Mouse (Mus musculus) stomach, embryonic 14.5 days (tissue): ENCODE measurements around the gene Apobec2. TPM values are rescaled to one million over a fixed set of nuclear protein-coding genes. Genes with fewer than 3 reads are reported as not detected.

Source experiments
- ATAC-seq: fragments of 200-750 bp; cut with Nextera tagmentation; 2 replicates; pipeline ENCODE4 v1.8.0; 2017; ENCODE audit warnings: low read depth, moderate TSS enrichment; ENCODE audit not compliant: insufficient number of reproducible peaks, insufficient read depth, low FRiP score
- H3K27ac ChIP-seq: fragments of 300-500 bp; sonication (generic); 2 replicates; pipeline ENCODE4 v1.5.1; 2014; ENCODE audit warnings: mild to moderate bottlenecking, low read length, moderate library complexity, mixed read lengths
- H3K27me3 ChIP-seq: fragments of 300-500 bp; sonication (generic); 2 replicates; pipeline ENCODE4 v1.6.1; 2014; ENCODE audit warnings: low read length, control low read depth, mixed read lengths; ENCODE audit not compliant: control insufficient read depth, insufficient read depth
- H3K36me3 ChIP-seq: fragments of 300-500 bp; sonication (generic); 2 replicates; pipeline ENCODE4 v1.6.1; 2014; ENCODE audit warnings: mild to moderate bottlenecking, control low read depth, low read length, moderate library complexity, mixed read lengths; ENCODE audit not compliant: control insufficient read depth, insufficient read depth
- H3K4me1 ChIP-seq: fragments of 300-500 bp; sonication (generic); 2 replicates; pipeline ENCODE4 v1.6.1; 2014; ENCODE audit warnings: low read length, control low read depth, mixed read lengths; ENCODE audit not compliant: control insufficient read depth, insufficient read depth
- H3K4me2 ChIP-seq: fragments of 300-500 bp; sonication (generic); replicated peaks from 2 replicates; pipeline ENCODE4 v1.6.1; 2014; ENCODE audit warnings: low read depth, low read length, control low read depth
- H3K4me3 ChIP-seq: fragments of 300-500 bp; sonication (generic); 2 replicates; pipeline ENCODE4 v1.5.1; 2014; ENCODE audit warnings: low read depth, low read length, control low read depth
- H3K9ac ChIP-seq: fragments of 300-500 bp; sonication (generic); replicated peaks from 2 replicates; pipeline ENCODE4 v1.6.1; 2014; ENCODE audit warnings: low read depth, mild to moderate bottlenecking, control low read depth, low read length, moderate library complexity, mixed read lengths
- H3K9me3 ChIP-seq: fragments of 300-500 bp; sonication (generic); 2 replicates; pipeline ENCODE4 v1.6.1; 2016; ENCODE audit warnings: low read depth, low read length, control low read depth; ENCODE audit not compliant: control insufficient read depth
- WGBS: fragments of 180-500 bp; shearing (Covaris S2); extraction: QIAGEN DNeasy Blood & Tissue Kit; methylation state at CpG from one replicate; pipeline ENCODE4 v1.1.7; 2014; 5-methylcytosine and 5-hydroxymethylcytosine counted together
- polyA plus RNA-seq: library from polyadenylated mRNA; unstranded; fragments of >200 nt; fragmentation: Nextera tagmentation; extraction: Ambion mirVana; gene quantifications from 2 replicates; pipeline ENCODE4 v1.2.1, GENCODE M21; 2014

The Apobec2 gene
- polyA plus RNA-seq, 1 experiment from 2014 or later: 2.9 TPM

DNA sequence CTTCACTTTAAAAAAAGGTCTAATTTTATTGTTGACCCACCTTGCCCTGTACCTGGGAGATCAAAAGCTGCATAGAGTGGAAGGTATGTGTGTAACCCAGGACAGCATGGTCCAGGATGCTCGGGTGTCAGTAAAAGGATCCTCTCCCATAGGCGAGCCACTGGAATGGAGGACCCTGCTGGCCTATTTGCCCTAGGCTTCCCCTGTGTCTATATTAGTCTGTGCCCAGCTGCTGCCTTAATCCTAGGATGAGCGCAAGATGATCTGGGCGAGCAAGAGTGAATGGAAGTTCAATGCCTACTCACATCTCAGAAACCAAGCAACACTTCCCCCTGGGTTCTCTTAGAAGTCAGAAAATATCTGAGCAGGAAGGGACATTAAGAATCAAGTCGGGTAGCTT lies 1.7 kb downstream of the Apobec2 start:
- Histone ChIP-seq H3K4me2 (no peak overlapping the region), H3K4me3 (no peak overlapping the region), H3K27me3 (no peaks in the 10 kb centered on the region), H3K27ac (peak overlapping the region; percentile 64; the same call in 1 of the 2 replicates), H3K9ac (no peak overlapping the region), H3K4me1 (peaks cover 33% of the 10 kb centered on the region), H3K36me3 (no peaks in the 10 kb centered on the region), H3K9me3 (no peaks in the 10 kb centered on the region)
- ATAC-seq: no peak
- 68% methylated on average over 5 of the region's 5 CpGs for WGBS

DNA sequence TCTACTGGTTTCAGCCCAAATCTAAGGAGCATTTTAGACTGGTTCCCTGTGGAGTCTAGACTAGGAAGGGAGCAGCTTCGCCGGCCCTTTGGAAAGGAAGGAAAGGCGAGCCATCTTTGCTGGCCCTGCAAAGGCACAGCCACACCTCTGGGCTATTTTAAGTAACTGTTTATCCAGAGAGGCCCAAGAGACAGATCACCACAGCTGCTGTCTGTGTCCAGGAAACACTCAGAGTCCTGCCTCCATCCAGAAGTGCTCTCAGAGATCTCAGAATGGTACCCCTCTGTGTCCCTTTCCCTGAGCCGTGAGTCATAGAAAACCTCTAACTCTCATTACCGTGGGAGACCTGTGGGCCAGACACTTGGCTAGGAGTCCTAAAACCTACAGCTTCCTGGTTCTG lies 2.3 kb downstream of the Apobec2 start:
- ATAC-seq: no peak
- Histone ChIP-seq H3K27me3 (no peaks in the 10 kb centered on the region), H3K4me1 (peaks cover 38% of the 10 kb centered on the region), H3K36me3 (no peaks in the 10 kb centered on the region), H3K27ac (peak overlapping the region; percentile 64; the same call in 1 of the 2 replicates), H3K4me2 (no peak overlapping the region), H3K9ac (no peak overlapping the region), H3K9me3 (no peaks in the 10 kb centered on the region), H3K4me3 (no peak overlapping the region)
- WGBS: 12% methylated on average over 5 of the region's 5 CpGs

DNA sequence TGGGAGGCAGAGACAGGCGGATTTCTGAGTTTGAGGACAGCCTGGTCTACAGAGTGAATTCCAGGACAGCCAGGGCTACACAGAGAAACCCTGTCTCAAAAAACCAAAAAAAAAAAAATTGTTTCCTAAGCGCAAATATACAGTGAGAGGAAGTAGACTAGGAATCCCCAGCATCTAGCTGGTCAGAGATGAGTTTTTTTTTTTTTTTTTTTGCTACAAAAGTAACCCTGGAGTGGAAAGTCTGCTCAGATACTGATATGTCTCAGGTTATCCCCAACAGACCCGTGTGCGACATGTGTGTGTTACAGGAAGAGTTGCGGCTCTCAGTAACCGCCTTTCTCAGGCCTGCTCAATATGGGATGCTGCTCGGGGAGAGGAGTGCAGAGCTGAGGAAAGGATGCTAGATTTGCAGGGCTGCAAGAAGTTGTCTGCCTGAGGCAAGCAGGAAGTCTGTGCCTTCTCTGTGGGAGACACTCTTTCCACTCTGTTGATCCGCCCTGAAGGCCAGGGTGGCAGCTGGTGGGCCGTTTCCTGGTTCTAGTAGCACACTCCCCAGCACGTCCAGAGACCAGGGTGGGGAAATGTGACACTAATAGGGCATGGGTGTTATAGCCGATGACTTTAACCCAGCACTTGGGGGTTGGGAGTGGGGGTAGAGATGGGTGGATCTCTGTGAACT lies 4.7 kb downstream of the Apobec2 start:
- no peak overlapping the region for H3K4me3 ChIP-seq
- 67% methylated on average over 11 of the region's 11 CpGs for WGBS
- no peaks in the 10 kb centered on the region for H3K9me3 ChIP-seq
- no peak overlapping the region; the same call in 1 of the 2 replicates for H3K27ac ChIP-seq
- ATAC-seq: no peak
- no peak overlapping the region for H3K9ac ChIP-seq
- no peak overlapping the region for H3K4me2 ChIP-seq
- H3K27me3 ChIP-seq: no peaks in the 10 kb centered on the region
- H3K36me3 ChIP-seq: no peaks in the 10 kb centered on the region
- H3K4me1 ChIP-seq: peaks cover 43% of the 10 kb centered on the region

DNA sequence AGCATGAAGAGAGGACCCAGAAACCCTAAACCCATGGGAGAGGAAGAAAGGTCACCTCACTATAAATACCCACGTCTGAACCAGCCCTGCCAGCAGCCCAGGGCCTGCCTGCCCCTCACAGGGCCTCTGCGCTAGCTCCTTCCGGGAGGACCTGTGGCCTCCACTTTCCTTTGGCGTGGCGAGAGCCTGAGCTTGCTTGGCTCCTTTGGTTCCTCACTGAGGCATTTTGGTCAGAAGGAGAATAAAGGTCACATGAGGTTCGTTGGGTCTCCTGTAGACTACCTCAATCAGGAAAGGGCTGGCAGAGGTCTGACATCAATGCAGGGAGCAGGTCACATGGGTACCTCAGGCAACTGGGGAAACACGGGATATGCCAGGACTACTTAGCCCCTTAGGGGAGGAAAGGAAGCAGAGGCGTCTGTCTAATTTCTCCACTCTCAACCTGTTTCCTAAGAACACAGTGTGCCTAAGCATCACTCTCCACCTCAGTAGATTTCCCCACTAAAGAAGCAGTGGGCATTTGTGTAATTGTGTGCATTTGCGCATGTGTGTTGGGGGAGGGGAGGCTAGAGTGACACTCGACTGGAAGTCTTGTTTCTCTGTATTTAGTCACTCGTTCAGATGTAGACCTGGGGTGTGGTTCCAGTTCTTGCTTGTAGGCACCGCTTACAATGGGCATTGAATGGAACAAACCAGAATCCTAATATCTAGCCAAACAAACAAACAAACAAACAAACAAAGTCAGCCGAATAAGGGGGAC lies 5.6 kb downstream of the Apobec2 start:
- no peaks in the 10 kb centered on the region for H3K9me3 ChIP-seq
- no peak overlapping the region for H3K4me3 ChIP-seq
- H3K9ac ChIP-seq: no peak overlapping the region
- no peaks in the 10 kb centered on the region for H3K36me3 ChIP-seq
- no peak for ATAC-seq
- H3K4me1 ChIP-seq: peaks cover 37% of the 10 kb centered on the region
- H3K4me2 ChIP-seq: no peak overlapping the region
- H3K27ac ChIP-seq: peak overlapping the region; percentile 39; the same call in 1 of the 2 replicates
- H3K27me3 ChIP-seq: no peaks in the 10 kb centered on the region
- 63% methylated on average over 13 of the region's 13 CpGs for WGBS

DNA sequence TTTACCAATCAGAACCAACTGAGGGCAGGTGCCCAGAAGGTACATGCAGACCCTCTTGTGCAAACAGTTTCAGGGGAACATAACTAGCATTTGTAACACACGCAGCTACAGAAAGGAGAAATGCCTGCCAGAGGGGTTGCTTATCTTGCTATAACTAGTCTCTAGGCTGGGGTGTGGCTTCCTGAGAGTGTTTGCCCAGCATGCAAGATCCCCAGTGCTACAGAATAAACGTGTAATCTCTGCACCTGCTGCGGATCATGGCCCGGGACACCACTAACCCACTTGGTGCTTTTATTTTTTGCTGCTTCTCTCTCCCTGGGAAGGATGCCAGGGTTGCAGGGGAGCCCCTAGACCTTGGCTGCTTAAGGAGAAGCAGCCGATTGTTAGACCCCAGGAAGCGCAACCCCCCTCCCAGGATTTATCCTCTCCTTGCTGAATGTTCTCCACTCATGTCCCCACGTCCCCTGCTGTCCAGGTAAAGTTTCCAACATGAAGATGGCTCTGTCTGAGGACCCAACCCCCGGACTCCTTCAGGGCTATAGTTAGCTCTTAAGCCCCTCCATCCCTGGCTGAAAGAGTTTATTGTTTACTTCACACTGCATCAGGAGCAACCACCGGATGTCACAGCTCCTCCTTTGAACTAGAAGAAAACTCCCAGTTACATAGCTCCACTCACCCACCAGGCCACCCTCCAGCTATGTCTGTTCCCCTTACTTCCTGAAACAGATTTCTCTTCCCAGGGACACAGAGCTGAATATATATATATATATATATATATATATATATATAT lies 6.7 kb downstream of the Apobec2 start:
- no peak overlapping the region for H3K4me3 ChIP-seq
- WGBS: 37% methylated on average over 9 of the region's 9 CpGs
- no peak overlapping the region for H3K4me2 ChIP-seq
- ATAC-seq: peak; percentile 51; the same call in 1 of the 2 replicates
- peak overlapping the region; percentile 72 for H3K27ac ChIP-seq
- H3K9me3 ChIP-seq: no peaks in the 10 kb centered on the region
- H3K9ac ChIP-seq: no peak overlapping the region
- H3K27me3 ChIP-seq: no peaks in the 10 kb centered on the region
- H3K4me1 ChIP-seq: peaks cover 33% of the 10 kb centered on the region
- H3K36me3 ChIP-seq: no peaks in the 10 kb centered on the region

DNA sequence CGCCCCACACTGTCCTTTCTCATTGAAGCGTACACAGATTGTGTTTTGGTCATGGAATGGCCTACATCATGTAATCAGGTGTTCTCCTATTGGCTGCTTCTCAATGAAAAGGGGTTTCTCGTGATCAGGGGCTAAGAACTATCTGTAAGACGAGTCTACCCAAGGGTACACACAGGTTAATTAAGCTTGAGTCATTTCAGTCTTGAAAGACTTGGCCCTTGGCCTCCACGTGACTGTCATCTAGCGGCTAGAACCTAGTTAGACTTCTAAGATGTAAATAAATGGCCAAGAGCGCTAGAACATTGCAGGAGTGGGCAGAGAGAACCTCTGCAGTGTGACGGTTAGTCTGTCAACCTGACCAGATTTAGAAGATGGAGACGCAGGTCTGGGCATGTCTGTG lies 8.5 kb downstream of the Apobec2 start:
- Histone ChIP-seq H3K27me3 (no peaks in the 10 kb centered on the region), H3K36me3 (no peaks in the 10 kb centered on the region), H3K4me2 (no peak overlapping the region), H3K4me3 (no peak overlapping the region), H3K27ac (no peak overlapping the region), H3K4me1 (peaks cover 21% of the 10 kb centered on the region), H3K9me3 (no peaks in the 10 kb centered on the region), H3K9ac (no peak overlapping the region)
- 82% methylated on average over 9 of the region's 9 CpGs for WGBS
- ATAC-seq: no peak

DNA sequence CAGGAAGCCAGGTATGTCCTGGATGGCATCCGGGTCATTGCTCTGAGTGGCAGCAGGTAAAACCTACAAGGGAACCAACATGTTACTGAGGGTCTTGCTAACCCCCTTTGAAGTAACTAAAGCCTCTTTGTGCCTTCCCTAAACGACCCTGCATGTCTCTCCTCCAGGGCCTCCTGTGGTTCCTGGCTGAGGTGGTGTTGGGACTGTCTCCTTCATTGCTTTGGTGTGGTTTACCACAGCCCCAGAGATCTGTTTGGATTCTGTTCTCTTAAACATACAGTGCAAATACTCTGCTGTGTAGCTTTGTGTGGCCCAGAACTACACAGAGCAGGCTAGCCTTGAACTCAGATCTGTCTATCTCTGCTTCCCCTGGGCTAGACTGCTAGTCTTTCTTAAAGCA lies 13.2 kb downstream of the Apobec2 start:
- H3K27ac ChIP-seq: no peak overlapping the region
- H3K4me1 ChIP-seq: 0 out of 2 replicates have a peak, but pooled peaks cover 3% of the 10 kb centered on the region
- 68% methylated on average over 2 of the region's 2 CpGs for WGBS
- no peaks in the 10 kb centered on the region for H3K9me3 ChIP-seq
- H3K36me3 ChIP-seq: peaks cover 21% of the 10 kb centered on the region; the same call in 1 of the 2 replicates
- H3K4me3 ChIP-seq: no peak overlapping the region
- no peak overlapping the region for H3K4me2 ChIP-seq
- no peaks in the 10 kb centered on the region for H3K27me3 ChIP-seq
- H3K9ac ChIP-seq: no peak overlapping the region
- ATAC-seq: no peak

DNA sequence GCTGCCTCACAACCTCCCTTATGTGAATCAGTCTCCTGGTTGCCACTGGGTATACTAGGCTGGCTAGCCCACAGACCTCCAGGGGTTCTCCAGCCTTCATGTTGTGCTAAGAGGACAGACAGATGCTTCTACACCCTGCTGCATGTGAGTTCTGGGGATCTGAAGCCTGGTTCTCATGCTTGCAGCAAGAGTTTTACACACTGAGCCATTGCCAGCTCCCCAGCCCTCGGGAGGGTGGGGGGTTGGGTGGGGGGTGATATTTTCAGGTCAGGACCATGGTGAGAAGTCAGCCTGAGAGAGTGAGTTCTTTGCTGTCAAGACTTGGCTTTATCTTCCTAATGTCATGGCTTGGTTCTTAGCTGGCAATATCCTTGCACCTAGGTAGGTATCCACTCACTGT lies 13.9 kb downstream of the Apobec2 start:
- H3K27ac ChIP-seq: peak overlapping the region; percentile 63; the same call in 1 of the 2 replicates
- WGBS: 88% methylated on average over 1 of the region's 1 CpGs

More for the DNA sequence above, 13.9 kb downstream of the Apobec2 start:
- H3K27me3 ChIP-seq: no peaks in the 10 kb centered on the region
- H3K36me3 ChIP-seq: peaks cover 21% of the 10 kb centered on the region; the same call in 1 of the 2 replicates
- H3K4me2 ChIP-seq: peak overlapping the region; percentile 14; the same call in 1 of the 2 replicates
- ATAC-seq: no peak
- no peaks in the 10 kb centered on the region for H3K9me3 ChIP-seq
- H3K4me1 ChIP-seq: no peaks in the 10 kb centered on the region
- no peak overlapping the region for H3K9ac ChIP-seq
- no peak overlapping the region for H3K4me3 ChIP-seq
